Mouse (Mus musculus): Measurements from ENCODE around the gene Alkbh2. TPM values are rescaled to one million over a fixed set of nuclear protein-coding genes. Genes with fewer than 3 reads are reported as not detected.

The Alkbh2 gene
- total and polyA plus RNA-seq, 2 experiments, result 3.1 to 10.1 TPM

GRCm38 (mm10) chr5:114147043-114147972, 19.3 kb upstream of the Alkbh2 start:
- 56% methylated on average over 14 of the region's 14 CpGs for WGBS
- H3K27me3 ChIP-seq (ENCODE audit: control insufficient read depth, insufficient read depth, low read length), result no peaks in the 10 kb centered on the region
- peak; percentile 65 for DNase-seq (ENCODE audit: extremely low read depth, low read depth, low spot score)

DNA sequence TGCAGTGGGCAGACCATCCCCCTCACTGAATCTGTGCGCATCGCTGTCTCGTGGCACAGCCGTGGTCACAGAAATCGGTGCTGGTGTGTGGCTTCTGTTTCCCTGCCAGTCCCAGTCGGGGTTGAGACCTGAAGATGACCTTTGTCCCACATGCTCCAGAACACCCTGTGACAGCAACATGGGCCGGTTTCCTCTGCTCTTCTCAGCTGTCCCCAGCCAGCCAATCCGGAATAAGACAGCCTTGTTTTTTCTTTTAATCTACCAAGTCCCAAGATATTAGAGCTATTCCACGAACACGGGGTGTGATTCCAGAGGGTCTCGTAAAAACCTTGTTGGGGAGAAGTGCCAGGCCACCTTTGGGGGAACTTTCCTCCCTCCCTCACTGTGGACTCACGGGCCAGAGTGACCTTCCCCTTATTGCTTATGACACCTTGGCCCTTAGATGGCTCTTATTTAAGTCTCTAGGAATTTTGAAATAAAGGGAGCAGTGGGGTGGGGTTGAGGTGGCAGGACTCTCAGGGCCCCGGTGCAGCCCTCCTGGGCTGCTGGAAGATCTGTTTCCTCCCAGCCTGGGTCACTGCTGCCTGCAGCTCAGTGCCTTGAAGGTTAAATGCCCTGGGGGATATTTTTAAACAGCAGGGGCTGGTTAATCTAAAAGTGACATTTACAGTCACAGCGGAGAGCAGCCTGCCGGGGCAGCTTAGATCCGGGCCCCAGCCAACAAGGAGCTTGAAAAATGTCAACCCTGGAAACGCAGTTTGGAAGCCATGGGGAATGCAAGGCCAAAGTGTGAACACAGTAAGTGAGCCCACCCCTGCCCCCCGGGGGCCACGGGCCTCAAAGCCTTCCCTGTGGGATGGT, 18.2 kb upstream of the Alkbh2 start, which contains the start of gene Acacb:
TSS of gene Acacb (plus strand) at position 508 of the 861 bp plus-strand sequence.
- Histone ChIP-seq H3K79me2 (ENCODE audit: control insufficient read depth, insufficient read depth, low read length) (peaks cover 12% of the 10 kb centered on the region; the same call in 1 of the 2 replicates), H3K27ac (replicated peaks; ENCODE audit: insufficient read depth, low read depth, low read length) (peak within 1 kb of the TSS; percentile 94), H3K27me3 (ENCODE audit: control insufficient read depth, insufficient read depth, low read length) (no peaks in the 10 kb centered on the region), H3K9ac (ENCODE audit: low read depth, low read length) (peak within 1 kb of the TSS; percentile 89), H3K4me1 (ENCODE audit: control insufficient read depth, insufficient read depth, low read length) (peaks cover 8% of the 10 kb centered on the region), H3K36me3 (ENCODE audit: control insufficient read depth, insufficient read depth, low read length) (no peaks in the 10 kb centered on the region), H3K4me3 (ENCODE audit: insufficient read depth, low read depth, low read length) (peak within 1 kb of the TSS; percentile 76)
- 17% methylated on average over 19 of the region's 19 CpGs for WGBS
- TF ChIP-seq POLR2A (IDR thresholded peaks at IDR 0.05; ENCODE audit: extremely low read depth, insufficient read depth, low read length) (no peak), CTCF (IDR thresholded peaks at IDR 0.05; ENCODE audit: low read depth, low read length) (no peak)
- peak; percentile 97 for DNase-seq (ENCODE audit: extremely low read depth, low read depth, low spot score)

More at GRCm38 (mm10) chr5:114147043-114147972, 19.3 kb upstream of the Alkbh2 start:
- Histone ChIP-seq H3K9ac (ENCODE audit: low read depth, low read length) (peak overlapping the region; percentile 89), H3K4me3 (ENCODE audit: insufficient read depth, low read depth, low read length) (peak overlapping the region; percentile 76), H3K79me2 (ENCODE audit: control insufficient read depth, insufficient read depth, low read length) (peaks cover 12% of the 10 kb centered on the region; the same call in 1 of the 2 replicates), H3K4me1 (ENCODE audit: control insufficient read depth, insufficient read depth, low read length) (peaks cover 12% of the 10 kb centered on the region), H3K36me3 (ENCODE audit: control insufficient read depth, insufficient read depth, low read length) (no peaks in the 10 kb centered on the region), H3K27ac (replicated peaks; ENCODE audit: insufficient read depth, low read depth, low read length) (peak overlapping the region; percentile 94)
- TF ChIP-seq POLR2A (IDR thresholded peaks at IDR 0.05; ENCODE audit: extremely low read depth, insufficient read depth, low read length) (no peak), CTCF (IDR thresholded peaks at IDR 0.05; ENCODE audit: low read depth, low read length) (no peak)

GRCm38 (mm10) chr5:114139175-114139574, 11.2 kb upstream of the Alkbh2 start:
- WGBS, result 13% methylated on average over 9 of the region's 9 CpGs
- peak overlapping the region; percentile 55 for H3K27ac ChIP-seq (replicated peaks; ENCODE audit: insufficient read depth, low read depth, low read length)
- no peaks in the 10 kb centered on the region for H3K79me2 ChIP-seq (ENCODE audit: control insufficient read depth, insufficient read depth, low read length)
- no peaks in the 10 kb centered on the region for H3K36me3 ChIP-seq (ENCODE audit: control insufficient read depth, insufficient read depth, low read length)
- H3K4me1 ChIP-seq (ENCODE audit: control insufficient read depth, insufficient read depth, low read length), result peaks cover 11% of the 10 kb centered on the region
- no peak overlapping the region for H3K4me3 ChIP-seq (ENCODE audit: insufficient read depth, low read depth, low read length)
- DNase-seq (ENCODE audit: extremely low read depth, low read depth, low spot score), result peak; percentile 94
- TF ChIP-seq CTCF (IDR thresholded peaks at IDR 0.05; ENCODE audit: low read depth, low read length), result no peak
- TF ChIP-seq POLR2A (IDR thresholded peaks at IDR 0.05; ENCODE audit: extremely low read depth, insufficient read depth, low read length), result no peak
- H3K9ac ChIP-seq (ENCODE audit: low read depth, low read length), result no peak overlapping the region
- no peaks in the 10 kb centered on the region for H3K27me3 ChIP-seq (ENCODE audit: control insufficient read depth, insufficient read depth, low read length)

GRCm38 (mm10) chr5:114138277-114139164, 10.5 kb upstream of the Alkbh2 start:
- no peak for TF ChIP-seq CTCF (IDR thresholded peaks at IDR 0.05; ENCODE audit: low read depth, low read length)
- no peak for TF ChIP-seq POLR2A (IDR thresholded peaks at IDR 0.05; ENCODE audit: extremely low read depth, insufficient read depth, low read length)
- WGBS, result 66% methylated on average over 21 of the region's 21 CpGs
- no peak overlapping the region for H3K4me3 ChIP-seq (ENCODE audit: insufficient read depth, low read depth, low read length)
- DNase-seq (ENCODE audit: extremely low read depth, low read depth, low spot score), result no peak
- H3K27ac ChIP-seq (replicated peaks; ENCODE audit: insufficient read depth, low read depth, low read length), result 0 out of 2 replicates have a peak overlapping the region, but pooled peaks have one; percentile 1
- no peaks in the 10 kb centered on the region for H3K36me3 ChIP-seq (ENCODE audit: control insufficient read depth, insufficient read depth, low read length)
- H3K9ac ChIP-seq (ENCODE audit: low read depth, low read length), result no peak overlapping the region
- no peaks in the 10 kb centered on the region for H3K79me2 ChIP-seq (ENCODE audit: control insufficient read depth, insufficient read depth, low read length)
- H3K4me1 ChIP-seq (ENCODE audit: control insufficient read depth, insufficient read depth, low read length), result peaks cover 14% of the 10 kb centered on the region
- no peaks in the 10 kb centered on the region for H3K27me3 ChIP-seq (ENCODE audit: control insufficient read depth, insufficient read depth, low read length)

Measured in liver, adult 2 months (tissue).